Mouse (Mus musculus): Measurements from ENCODE around the gene B3gnt8. TPM values are rescaled to one million over a fixed set of nuclear protein-coding genes. Genes with fewer than 3 reads are reported as not detected.
A peak's percentile ranks its signal among the peaks of the same experiment; 100 is the strongest.

Gene B3gnt8
- total and polyA plus RNA-seq, 3 experiments = 0.46 to 1.6 TPM; not detected in 1

DNA sequence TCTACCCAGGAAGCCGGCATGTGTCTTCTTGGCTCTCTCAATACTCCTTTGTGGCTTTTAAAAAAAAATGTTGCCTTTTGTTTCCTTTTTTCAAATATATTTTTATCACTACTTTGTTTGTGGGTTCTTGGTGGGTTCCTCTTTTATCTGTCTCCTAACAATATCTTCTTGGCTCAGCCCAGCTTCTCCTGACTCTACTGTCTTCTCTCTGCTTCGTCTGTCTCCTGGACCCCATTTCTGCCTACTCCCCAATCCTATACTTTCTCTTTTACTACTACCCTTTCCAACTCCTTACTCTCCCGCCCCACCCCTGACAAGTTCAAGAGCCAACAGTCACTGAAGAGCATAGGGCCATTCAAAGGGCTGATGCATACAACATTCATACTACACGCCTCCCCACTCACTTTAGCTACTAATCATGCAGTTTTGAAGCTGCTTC lies 19.8 kb upstream of the B3gnt8 start:
- peaks cover 0 to 6% of the 10 kb centered on the region in 2 experiments; a peak in 2 of 4 replicates for H3K4me1 ChIP-seq (ENCODE audit: control insufficient read depth in 1 of 2, insufficient read depth in 2 of 2, low read length in 2 of 2)
- peak overlapping the region; percentile 39 to 44 for H3K4me3 ChIP-seq (ENCODE audit: control insufficient read depth in 1 of 2, insufficient read depth in 1 of 2, low read depth in 2 of 2, low read length in 2 of 2)
- peak; percentile 83 for DNase-seq (ENCODE audit: low read depth, low spot score)
- peaks cover 0 to 13% of the 10 kb centered on the region in 2 experiments; a peak in 2 of 4 replicates for H3K36me3 ChIP-seq (ENCODE audit: control insufficient read depth in 1 of 2, insufficient read depth in 2 of 2, low read length in 2 of 2)
- no peaks in the 10 kb centered on the region for H3K9me3 ChIP-seq (replicated peaks; ENCODE audit: insufficient read depth, low read length)
- peaks cover 0 to 2% of the 10 kb centered on the region in 2 experiments; a peak in 1 of 4 replicates for H3K27me3 ChIP-seq (ENCODE audit: control insufficient read depth in 1 of 2, insufficient read depth in 2 of 2, low read length in 2 of 2)
- peak overlapping the region; percentile 67 for H3K27ac ChIP-seq (ENCODE audit: control insufficient read depth, low read depth, low read length)
- no peaks in the 10 kb centered on the region; the same call in 1 of the 2 replicates for H3K79me2 ChIP-seq (ENCODE audit: control insufficient read depth, insufficient read depth, low read length, poor library complexity)
- H3K9ac ChIP-seq (ENCODE audit: control insufficient read depth, low read depth, low read length, poor library complexity, severe bottlenecking) = peak overlapping the region; percentile 15
- TF ChIP-seq ZMIZ1 (IDR thresholded peaks at IDR 0.05; ENCODE audit: low read depth, low read length) = no peak
- TF ChIP-seq MEF2A (IDR thresholded peaks at IDR 0.05; ENCODE audit: extremely low read depth, insufficient replicate concordance, low read depth, low read length, poor library complexity, severe bottlenecking) = peak; percentile 78; the same call in 1 of the 2 replicates
- peak; percentile 85 for TF ChIP-seq GATA1 (IDR thresholded peaks at IDR 0.05; ENCODE audit: low read depth, low read length)
- peak; percentile 91 for TF ChIP-seq MXI1 (IDR thresholded peaks at IDR 0.05; ENCODE audit: low read depth, low read length)
- TF ChIP-seq TBP (IDR thresholded peaks at IDR 0.05; ENCODE audit: low read depth, low read length) = no peak
- TF ChIP-seq UBTF (IDR thresholded peaks at IDR 0.05; ENCODE audit: borderline replicate concordance, insufficient read depth, low read depth, low read length) = no peak
- peak; percentile 17; the same call in 1 of the 2 replicates for TF ChIP-seq TAL1 (IDR thresholded peaks at IDR 0.05; ENCODE audit: low read length)
- no peak for TF ChIP-seq ELF1 (IDR thresholded peaks at IDR 0.05; ENCODE audit: low read depth, low read length)
- TF ChIP-seq MAFK (IDR thresholded peaks at IDR 0.05; ENCODE audit: borderline replicate concordance, low read depth, low read length) = peak; percentile 71; the same call in 1 of the 2 replicates
- TF ChIP-seq JUND (IDR thresholded peaks at IDR 0.05; ENCODE audit: low read depth, low read length) = peak; percentile 54; the same call in 1 of the 2 replicates
- peak; percentile 63 for TF ChIP-seq HCFC1 (IDR thresholded peaks at IDR 0.05; ENCODE audit: low read depth, low read length)
- no peak for TF ChIP-seq RAD21 (IDR thresholded peaks at IDR 0.05; ENCODE audit: low read depth, low read length)
- TF ChIP-seq RCOR1 (IDR thresholded peaks at IDR 0.05; ENCODE audit: low read depth, low read length) = peak; percentile 91
- TF ChIP-seq GABPA (IDR thresholded peaks at IDR 0.05; ENCODE audit: low read depth, low read length) = no peak
- no peak for TF ChIP-seq POLR2AphosphoS2 (IDR thresholded peaks at IDR 0.05; ENCODE audit: low read length)
- peak; percentile 94 for TF ChIP-seq SIN3A (IDR thresholded peaks at IDR 0.05; ENCODE audit: low read length)
- no peak for TF ChIP-seq ZC3H11A (IDR thresholded peaks at IDR 0.05; ENCODE audit: low read depth, low read length)
- TF ChIP-seq ZNF384 (IDR thresholded peaks at IDR 0.05; ENCODE audit: low read depth, low read length) = peak; percentile 99
- no peak for TF ChIP-seq USF1 (IDR thresholded peaks at IDR 0.05; ENCODE audit: low read depth, low read length)
- TF ChIP-seq SMC3 (IDR thresholded peaks at IDR 0.05; ENCODE audit: low read depth, low read length) = no peak; the same call in 1 of the 2 replicates
- TF ChIP-seq NRF1 (IDR thresholded peaks at IDR 0.05; ENCODE audit: insufficient read depth, low read depth, low read length, poor library complexity, severe bottlenecking) = no peak
- no peak; the same call in 1 of the 2 replicates for TF ChIP-seq CHD2 (IDR thresholded peaks at IDR 0.05; ENCODE audit: low read length)
- no peak for TF ChIP-seq POLR2AphosphoS5 (IDR thresholded peaks at IDR 0.05; ENCODE audit: borderline replicate concordance, low read depth, low read length)
- no peak for TF ChIP-seq NELFE (IDR thresholded peaks at IDR 0.05; ENCODE audit: low read depth, low read length)
- no peak for TF ChIP-seq CHD1 (IDR thresholded peaks at IDR 0.05; ENCODE audit: low read depth, low read length)
- peak; percentile 80 for TF ChIP-seq TCF12 (IDR thresholded peaks at IDR 0.05; ENCODE audit: low read depth, low read length)
- TF ChIP-seq BHLHE40 (IDR thresholded peaks at IDR 0.05; ENCODE audit: borderline replicate concordance, low read depth, low read length) = peak; percentile 76
- peak; percentile 43; the same call in 1 of the 2 replicates for TF ChIP-seq MAZ (IDR thresholded peaks at IDR 0.05; ENCODE audit: low read depth, low read length)
- TF ChIP-seq POLR2A (IDR thresholded peaks at IDR 0.05; ENCODE audit: control insufficient read depth in 1 of 2, insufficient read depth in 1 of 2, low read depth in 1 of 2, low read length in 2 of 2, poor library complexity in 1 of 2) = no peak
- no peak for TF ChIP-seq MYB (IDR thresholded peaks at IDR 0.05; ENCODE audit: low read depth, low read length)
- peak; percentile 73 for TF ChIP-seq MYC (IDR thresholded peaks at IDR 0.05; ENCODE audit: low read depth, low read length)
- TF ChIP-seq E2F4 (IDR thresholded peaks at IDR 0.05; ENCODE audit: borderline replicate concordance, low read depth, low read length) = no peak
- no peak for TF ChIP-seq KAT2A (conservative IDR thresholded peaks at IDR 0.05; ENCODE audit: low read depth, low read length)
- peak; percentile 40; the same call in 1 of the 2 replicates for TF ChIP-seq MAX (IDR thresholded peaks at IDR 0.05; ENCODE audit: low read length)
- TF ChIP-seq USF2 (IDR thresholded peaks at IDR 0.05; ENCODE audit: borderline replicate concordance in 1 of 2, insufficient read depth in 1 of 2, low read depth in 1 of 2, low read length in 2 of 2) = no peak
- peak; percentile 82 to 88 for TF ChIP-seq EP300 (IDR thresholded peaks at IDR 0.05; ENCODE audit: low read depth in 1 of 2, low read length in 2 of 2)
- TF ChIP-seq ETS1 (IDR thresholded peaks at IDR 0.05; ENCODE audit: low read depth, low read length) = peak; percentile 82
